Mouse (Mus musculus) stomach, postnatal 0 days (tissue): ENCODE results near the gene Utp20. TPM values are rescaled to one million over a fixed set of nuclear protein-coding genes. Genes with fewer than 3 reads are reported as not detected.
A peak's percentile ranks its signal among the peaks of the same experiment; 100 is the strongest.

Source experiments
- ATAC-seq: fragments of 200-750 bp; cut with Nextera tagmentation; 2 replicates; pipeline ENCODE4 v1.8.0; 2017; ENCODE audit not compliant: low FRiP score, low TSS enrichment
- DNase-seq: peaks from one replicate; pipeline ENCODE4 v3.0.0-alpha.2; 2016; ENCODE audit warnings: low spot score
- H3K27ac ChIP-seq: fragments of 300-500 bp; sonication (generic); replicated peaks from 2 replicates; pipeline ENCODE4 v1.5.1; 2014; ENCODE audit warnings: mild to moderate bottlenecking, control low read depth
- H3K27me3 ChIP-seq: fragments of 300-500 bp; sonication (generic); 2 replicates; pipeline ENCODE4 v1.6.1; 2014; ENCODE audit warnings: low read length; ENCODE audit not compliant: control insufficient read depth, insufficient read depth
- H3K36me3 ChIP-seq: fragments of 300-500 bp; sonication (generic); 2 replicates; pipeline ENCODE4 v1.6.1; 2014; ENCODE audit warnings: low read length, mixed read lengths; ENCODE audit not compliant: control insufficient read depth, insufficient read depth
- H3K4me1 ChIP-seq: fragments of 300-500 bp; sonication (generic); replicated peaks from 2 replicates; pipeline ENCODE4 v1.6.1; 2014; ENCODE audit warnings: antibody characterized with exemption; ENCODE audit not compliant: control insufficient read depth, insufficient read depth
- H3K4me2 ChIP-seq: fragments of 300-500 bp; sonication (generic); replicated peaks from 2 replicates; pipeline ENCODE4 v1.6.1; 2014; ENCODE audit warnings: low read depth, mild to moderate bottlenecking, control low read depth, moderate library complexity
- H3K4me3 ChIP-seq: fragments of 300-500 bp; sonication (generic); 2 replicates; pipeline ENCODE4 v1.5.1; 2014; ENCODE audit warnings: low read depth, low read length, control low read depth
- H3K9ac ChIP-seq: fragments of 300-500 bp; sonication (generic); 2 replicates; pipeline ENCODE4 v1.6.1; 2014; ENCODE audit warnings: mild to moderate bottlenecking, low read length, control low read depth, mixed read lengths
- H3K9me3 ChIP-seq: fragments of 300-500 bp; sonication (generic); 2 replicates; pipeline ENCODE4 v1.6.1; 2016; ENCODE audit warnings: low read length; ENCODE audit not compliant: control insufficient read depth
- CTCF ChIP-seq: IDR thresholded peaks from 2 replicates; pipeline ENCODE4 v1.5.1; 2016; ENCODE audit warnings: antibody characterized with exemption, low read depth, mild to moderate bottlenecking, moderate library complexity
- EP300 ChIP-seq: optimal IDR thresholded peaks from 2 replicates; pipeline ENCODE3; 2016; ENCODE audit warnings: antibody characterized with exemption
- WGBS: fragments of 180-500 bp; shearing (Covaris S2); extraction: QIAGEN DNeasy Blood & Tissue Kit; methylation state at CpG from one replicate; pipeline ENCODE4 v1.1.7; 2014; 5-methylcytosine and 5-hydroxymethylcytosine counted together
- polyA plus RNA-seq: library from polyadenylated mRNA; unstranded; fragments of >200 nt; fragmentation: Nextera tagmentation; extraction: Ambion mirVana; gene quantifications from 2 replicates; pipeline ENCODE4 v1.2.1, GENCODE M21; 2015

Utp20 gene
- polyA plus RNA-seq, 1 experiment from 2014 or later = 4.7 TPM

GRCm38 (mm10) chr10:88731496-88732308 is 94.9 kb downstream of the Utp20 start:
- Histone ChIP-seq H3K27ac (peak overlapping the region; percentile 93), H3K36me3 (no peaks in the 10 kb centered on the region), H3K4me1 (no peaks in the 10 kb centered on the region), H3K9me3 (no peaks in the 10 kb centered on the region), H3K27me3 (no peaks in the 10 kb centered on the region), H3K4me3 (peak overlapping the region; percentile 97), H3K4me2 (peak overlapping the region; percentile 77), H3K9ac (peak overlapping the region; percentile 98)
- DNase-seq (no peak), ATAC-seq (peak; percentile 51)
- under 1% methylated on average over 61 of the region's 61 CpGs for WGBS
- TF ChIP-seq CTCF (peak; percentile 37; the same call in 1 of the 2 replicates), EP300 (no peak)

GRCm38 (mm10) chr10:88730571-88731495 is 95.8 kb downstream of the Utp20 start, which contains the start of gene Arl1:
Gene Arl1 (plus strand): TSS chr10:88730858.
- Histone ChIP-seq H3K27me3 (no peaks in the 10 kb centered on the region), H3K9me3 (no peaks in the 10 kb centered on the region), H3K4me3 (peak within 1 kb of the TSS; percentile 97), H3K4me1 (no peaks in the 10 kb centered on the region), H3K4me2 (peak within 1 kb of the TSS; percentile 77), H3K9ac (peak within 1 kb of the TSS; percentile 98), H3K27ac (peak within 1 kb of the TSS; percentile 93), H3K36me3 (no peaks in the 10 kb centered on the region)
- DNase-seq = peak; percentile 94
- TF ChIP-seq EP300 (no peak), CTCF (peak; percentile 45)
- WGBS = under 1% methylated on average over 65 of the region's 65 CpGs
- ATAC-seq = peak; percentile 95

DNA sequence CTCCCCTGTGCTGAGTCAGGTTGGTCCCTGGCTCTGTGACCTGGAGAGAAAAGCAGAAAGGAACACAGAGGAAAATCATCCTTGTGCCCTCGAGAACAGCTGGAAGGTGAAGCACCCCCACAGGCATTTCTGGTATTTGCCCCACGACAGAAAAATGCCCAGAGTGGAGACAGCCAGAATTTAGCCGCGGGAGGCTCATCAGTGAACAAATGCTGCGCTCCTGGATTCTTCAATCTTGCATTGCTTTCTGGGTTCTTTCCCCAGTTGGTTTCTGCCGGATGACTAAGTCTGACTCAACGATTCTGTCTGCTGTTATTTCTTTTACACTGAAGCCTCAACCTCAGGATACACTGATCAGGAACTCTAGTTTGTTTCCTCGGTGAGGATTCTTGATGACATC is 98.4 kb downstream of the Utp20 start:
- DNase-seq = no peak
- WGBS = 69% methylated on average over 8 of the region's 8 CpGs
- no peak overlapping the region for H3K9ac ChIP-seq
- no peaks in the 10 kb centered on the region for H3K36me3 ChIP-seq
- no peak overlapping the region for H3K4me3 ChIP-seq
- no peak overlapping the region for H3K27ac ChIP-seq
- ATAC-seq = no peak
- no peak for TF ChIP-seq EP300
- no peak for TF ChIP-seq CTCF
- H3K9me3 ChIP-seq = no peaks in the 10 kb centered on the region
- H3K4me1 ChIP-seq = no peaks in the 10 kb centered on the region
- no peaks in the 10 kb centered on the region for H3K27me3 ChIP-seq
- H3K4me2 ChIP-seq = no peak overlapping the region

GRCm38 (mm10) chr10:88727128-88727527 is 99.5 kb downstream of the Utp20 start:
- Histone ChIP-seq H3K27me3 (no peaks in the 10 kb centered on the region), H3K36me3 (no peaks in the 10 kb centered on the region), H3K9me3 (no peaks in the 10 kb centered on the region), H3K4me1 (no peaks in the 10 kb centered on the region), H3K27ac (no peak overlapping the region), H3K9ac (no peak overlapping the region), H3K4me2 (no peak overlapping the region), H3K4me3 (no peak overlapping the region)
- peak; percentile 66 for DNase-seq
- TF ChIP-seq EP300 (no peak), CTCF (peak; percentile 79)
- no peak for ATAC-seq
- 47% methylated on average over 1 of the region's 1 CpGs for WGBS

DNA sequence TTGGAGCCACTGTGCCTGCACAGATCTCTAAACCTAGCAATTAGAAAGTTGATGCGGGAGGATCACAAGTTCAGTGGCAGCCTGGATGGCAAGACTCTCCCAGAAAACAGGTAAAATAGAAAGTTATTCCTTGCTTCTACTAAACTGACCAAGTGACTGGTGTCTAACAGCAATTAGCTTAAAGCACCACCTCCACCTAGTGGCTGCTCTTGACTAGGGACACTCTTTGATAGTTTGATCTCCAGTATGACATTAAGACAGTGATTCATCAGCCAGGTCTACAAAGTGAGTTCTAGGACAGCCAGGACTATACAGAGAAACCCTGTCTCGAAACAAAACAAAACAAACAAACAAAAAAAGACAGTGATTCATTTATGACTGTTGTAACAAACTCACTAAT is 101.3 kb downstream of the Utp20 start:
- ATAC-seq = no peak
- H3K36me3 ChIP-seq = no peaks in the 10 kb centered on the region
- no peak overlapping the region for H3K27ac ChIP-seq
- no peaks in the 10 kb centered on the region for H3K27me3 ChIP-seq
- WGBS = 45% methylated on average over 2 of the region's 2 CpGs
- H3K4me1 ChIP-seq = no peaks in the 10 kb centered on the region
- H3K9me3 ChIP-seq = no peaks in the 10 kb centered on the region
- no peak overlapping the region for H3K4me2 ChIP-seq
- no peak overlapping the region for H3K4me3 ChIP-seq
- no peak overlapping the region for H3K9ac ChIP-seq
- TF ChIP-seq EP300 (no peak), CTCF (peak; percentile 76)
- peak; percentile 39 for DNase-seq
